Mouse (Mus musculus): ENCODE data around the gene Galntl5. TPM values are rescaled to one million over a fixed set of nuclear protein-coding genes. Genes with fewer than 3 reads are reported as not detected.
"Not testable (repeated sequence)": the region's sequence is repeated elsewhere in the genome, so short reads cannot be mapped to it uniquely, and the experiment has no call there.

Gene Galntl5
- not detected for total RNA-seq (2021)
- long read RNA-seq, experiment 1 = 0 reads
- long read RNA-seq, experiment 2 = 0 reads

GRCm38 (mm10) chr5:25181004-25181531, at the start of gene Galntl5:
Gene Galntl5, plus strand, starts transcription at chr5:25181460.
- DNase-seq = peak; percentile 32

- DNase-seq = no peak
Measured at GRCm38 (mm10) chr5:25146705-25147104, 34.6 kb upstream of the Galntl5 start.

- no peak for DNase-seq
Measured at GRCm38 (mm10) chr5:25149331-25149965, 31.8 kb upstream of the Galntl5 start.

GRCm38 (mm10) chr5:25153491-25153890, 27.8 kb upstream of the Galntl5 start:
- no peak for DNase-seq

GRCm38 (mm10) chr5:25153996-25154395, 27.3 kb upstream of the Galntl5 start:
- DNase-seq = no peak

GRCm38 (mm10) chr5:25154823-25155222, 26.4 kb upstream of the Galntl5 start:
- no peak for DNase-seq

- DNase-seq = no peak
Measured at GRCm38 (mm10) chr5:25155351-25155750, 25.9 kb upstream of the Galntl5 start.

- no peak for DNase-seq
Measured at GRCm38 (mm10) chr5:25157136-25157535, 24.1 kb upstream of the Galntl5 start.

GRCm38 (mm10) chr5:25160515-25160914, 20.7 kb upstream of the Galntl5 start:
- no peak for DNase-seq

- no peak for DNase-seq
Measured at GRCm38 (mm10) chr5:25162981-25163380, 18.3 kb upstream of the Galntl5 start.

GRCm38 (mm10) chr5:25163938-25164337, 17.3 kb upstream of the Galntl5 start:
- no peak for DNase-seq

- DNase-seq = no peak
Measured at GRCm38 (mm10) chr5:25164341-25164740, 16.9 kb upstream of the Galntl5 start.

GRCm38 (mm10) chr5:25165102-25165788, 16.0 kb upstream of the Galntl5 start:
- no peak for DNase-seq

GRCm38 (mm10) chr5:25165789-25166135, 15.5 kb upstream of the Galntl5 start:
- no peak for DNase-seq

- no peak for DNase-seq
Measured at GRCm38 (mm10) chr5:25166665-25167064, 14.6 kb upstream of the Galntl5 start.

- DNase-seq = not testable (repeated sequence)
Measured at GRCm38 (mm10) chr5:25177937-25178336, 3.3 kb upstream of the Galntl5 start.

GRCm38 (mm10) chr5:25178543-25178942, 2.7 kb upstream of the Galntl5 start:
- DNase-seq = not testable (repeated sequence)

GRCm38 (mm10) chr5:25179284-25179683, 2.0 kb upstream of the Galntl5 start:
- DNase-seq = no peak

- DNase-seq = no peak
Measured at GRCm38 (mm10) chr5:25179936-25180488, 1.2 kb upstream of the Galntl5 start.

GRCm38 (mm10) chr5:25183595-25183994, 2.3 kb downstream of the Galntl5 start:
- DNase-seq = no peak

GRCm38 (mm10) chr5:25184594-25184993, 3.3 kb downstream of the Galntl5 start:
- DNase-seq = no peak

GRCm38 (mm10) chr5:25187727-25188126, 6.5 kb downstream of the Galntl5 start:
- no peak for DNase-seq

GRCm38 (mm10) chr5:25188802-25189201, 7.5 kb downstream of the Galntl5 start:
- peak; percentile 47 for DNase-seq
